Mouse (Mus musculus): ENCODE data around the gene Kif27. TPM values are rescaled to one million over a fixed set of nuclear protein-coding genes. Genes with fewer than 3 reads are reported as not detected.
A peak's percentile ranks its signal among the peaks of the same experiment; 100 is the strongest.
"Not testable (repeated sequence)": the region's sequence is repeated elsewhere in the genome, so short reads cannot be mapped to it uniquely, and the experiment has no call there.

The Kif27 gene
- polyA plus RNA-seq, 1 experiment from 2014 or later, result 1.3 TPM

DNA sequence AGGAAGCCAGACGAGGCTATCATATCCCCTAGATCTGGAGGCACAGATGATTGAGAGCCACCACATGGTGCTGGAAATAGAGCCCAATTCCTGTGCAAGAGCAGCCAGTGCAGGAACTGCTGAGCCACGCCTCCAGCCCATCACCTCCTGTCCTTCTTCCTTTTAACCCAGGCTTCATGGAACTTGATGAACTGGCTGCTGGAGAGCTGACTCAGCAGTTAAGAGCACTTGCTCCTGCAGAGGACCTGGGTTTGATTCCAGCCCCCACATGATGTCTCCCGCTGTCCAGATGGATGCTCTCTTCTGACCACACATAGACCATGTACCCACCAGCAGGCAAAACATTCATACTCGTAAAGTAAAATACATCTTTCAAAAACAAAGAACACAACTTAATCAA is 9.9 kb upstream of the Kif27 start:
- no peak overlapping the region for H3K9ac ChIP-seq (ENCODE audit: low read length)
- no peak overlapping the region for H3K4me3 ChIP-seq (ENCODE audit: low read depth, low read length)
- H3K9me3 ChIP-seq (ENCODE audit: control insufficient read depth, low read length), result no peaks in the 10 kb centered on the region
- no peaks in the 10 kb centered on the region for H3K27me3 ChIP-seq (ENCODE audit: control insufficient read depth, insufficient read depth, low read length)
- no peak for DNase-seq (ENCODE audit: low spot score)
- WGBS, result 83% methylated on average over 4 of the region's 4 CpGs
- no peaks in the 10 kb centered on the region for H3K36me3 ChIP-seq (ENCODE audit: control insufficient read depth, insufficient read depth, low read length)
- no peak overlapping the region for H3K27ac ChIP-seq (ENCODE audit: low read depth, low read length)
- no peak overlapping the region for H3K4me2 ChIP-seq (ENCODE audit: low read depth, low read length, severe bottlenecking)
- H3K4me1 ChIP-seq (replicated peaks; ENCODE audit: control insufficient read depth, insufficient read depth, low read length), result no peaks in the 10 kb centered on the region
- no peak for ATAC-seq (replicated peaks; ENCODE audit: low FRiP score)

DNA sequence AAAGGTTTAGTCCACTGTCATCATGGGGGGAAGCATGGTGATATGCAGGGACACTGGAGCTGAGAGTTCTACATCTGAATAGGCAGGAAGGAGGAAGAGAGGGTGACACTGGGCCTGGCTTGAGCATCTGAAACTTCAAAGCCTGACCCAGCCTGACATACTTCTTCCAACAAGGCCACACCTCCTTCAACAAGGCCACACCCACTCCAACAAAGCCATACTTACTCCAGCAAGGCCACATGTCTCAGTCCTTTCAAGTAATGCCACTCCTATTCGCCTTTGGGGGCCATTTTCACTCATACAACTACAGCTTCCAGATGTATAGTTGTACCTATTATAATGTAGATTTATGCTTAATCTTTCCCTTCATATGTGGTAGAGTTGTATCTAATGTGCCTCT is 8.7 kb upstream of the Kif27 start:
- Histone ChIP-seq H3K9ac (ENCODE audit: low read length) (no peak overlapping the region), H3K4me3 (ENCODE audit: low read depth, low read length) (no peak overlapping the region), H3K27ac (ENCODE audit: low read depth, low read length) (no peak overlapping the region), H3K36me3 (ENCODE audit: control insufficient read depth, insufficient read depth, low read length) (no peaks in the 10 kb centered on the region), H3K9me3 (ENCODE audit: control insufficient read depth, low read length) (no peaks in the 10 kb centered on the region), H3K4me1 (replicated peaks; ENCODE audit: control insufficient read depth, insufficient read depth, low read length) (no peaks in the 10 kb centered on the region), H3K4me2 (ENCODE audit: low read depth, low read length, severe bottlenecking) (no peak overlapping the region), H3K27me3 (ENCODE audit: control insufficient read depth, insufficient read depth, low read length) (no peaks in the 10 kb centered on the region)
- no peak for DNase-seq (ENCODE audit: low spot score)
- WGBS, result 86% methylated on average over 1 of the region's 1 CpGs
- ATAC-seq (replicated peaks; ENCODE audit: low FRiP score), result no peak

DNA sequence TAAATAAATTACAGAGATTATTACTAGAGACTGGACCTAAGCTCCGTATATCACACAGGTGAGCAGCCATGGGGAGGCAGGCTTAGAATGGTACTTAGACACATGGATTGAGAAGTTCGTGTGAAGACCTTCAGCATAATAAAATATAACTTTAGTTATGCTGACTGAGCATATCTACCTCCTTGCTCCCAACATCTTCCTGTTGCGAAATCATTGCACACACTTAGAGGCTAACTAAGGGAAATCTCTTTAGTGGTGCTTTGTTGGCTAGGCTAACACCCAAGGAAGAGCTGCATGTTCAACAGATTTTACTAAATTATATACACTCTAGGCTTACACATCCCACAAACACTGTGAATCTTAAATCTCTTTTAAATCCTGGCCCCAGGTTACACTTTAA is 7.5 kb upstream of the Kif27 start:
- Histone ChIP-seq H3K4me3 (ENCODE audit: low read depth, low read length) (no peak overlapping the region), H3K27me3 (ENCODE audit: control insufficient read depth, insufficient read depth, low read length) (no peaks in the 10 kb centered on the region), H3K4me2 (ENCODE audit: low read depth, low read length, severe bottlenecking) (no peak overlapping the region), H3K4me1 (replicated peaks; ENCODE audit: control insufficient read depth, insufficient read depth, low read length) (no peaks in the 10 kb centered on the region), H3K27ac (ENCODE audit: low read depth, low read length) (no peak overlapping the region), H3K36me3 (ENCODE audit: control insufficient read depth, insufficient read depth, low read length) (no peaks in the 10 kb centered on the region), H3K9ac (ENCODE audit: low read length) (no peak overlapping the region), H3K9me3 (ENCODE audit: control insufficient read depth, low read length) (no peaks in the 10 kb centered on the region)
- no peak for ATAC-seq (replicated peaks; ENCODE audit: low FRiP score)
- WGBS, result 91% methylated on average over 3 of the region's 3 CpGs
- no peak for DNase-seq (ENCODE audit: low spot score)

DNA sequence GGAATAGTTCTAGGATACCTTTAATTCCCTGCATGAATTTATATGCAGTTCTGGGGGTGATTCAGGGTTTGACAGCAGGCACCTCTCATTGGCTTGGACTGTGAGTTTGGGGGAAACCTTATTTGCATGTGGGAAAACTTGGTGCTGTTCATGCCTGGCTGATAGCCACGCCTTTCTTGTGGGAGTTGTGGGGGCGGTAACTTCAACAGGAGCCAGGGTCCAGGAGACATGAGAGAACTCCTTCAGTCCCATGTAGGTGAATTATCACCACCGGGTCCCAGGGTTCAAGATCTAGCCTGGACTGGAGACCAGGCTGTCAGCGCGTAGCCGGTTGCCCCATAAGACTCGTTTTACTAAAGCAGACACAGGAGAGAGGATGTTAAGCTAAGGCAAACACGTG is 6.3 kb upstream of the Kif27 start:
- WGBS, result 80% methylated on average over 8 of the region's 8 CpGs
- ATAC-seq (replicated peaks; ENCODE audit: low FRiP score), result not testable (repeated sequence)

DNA sequence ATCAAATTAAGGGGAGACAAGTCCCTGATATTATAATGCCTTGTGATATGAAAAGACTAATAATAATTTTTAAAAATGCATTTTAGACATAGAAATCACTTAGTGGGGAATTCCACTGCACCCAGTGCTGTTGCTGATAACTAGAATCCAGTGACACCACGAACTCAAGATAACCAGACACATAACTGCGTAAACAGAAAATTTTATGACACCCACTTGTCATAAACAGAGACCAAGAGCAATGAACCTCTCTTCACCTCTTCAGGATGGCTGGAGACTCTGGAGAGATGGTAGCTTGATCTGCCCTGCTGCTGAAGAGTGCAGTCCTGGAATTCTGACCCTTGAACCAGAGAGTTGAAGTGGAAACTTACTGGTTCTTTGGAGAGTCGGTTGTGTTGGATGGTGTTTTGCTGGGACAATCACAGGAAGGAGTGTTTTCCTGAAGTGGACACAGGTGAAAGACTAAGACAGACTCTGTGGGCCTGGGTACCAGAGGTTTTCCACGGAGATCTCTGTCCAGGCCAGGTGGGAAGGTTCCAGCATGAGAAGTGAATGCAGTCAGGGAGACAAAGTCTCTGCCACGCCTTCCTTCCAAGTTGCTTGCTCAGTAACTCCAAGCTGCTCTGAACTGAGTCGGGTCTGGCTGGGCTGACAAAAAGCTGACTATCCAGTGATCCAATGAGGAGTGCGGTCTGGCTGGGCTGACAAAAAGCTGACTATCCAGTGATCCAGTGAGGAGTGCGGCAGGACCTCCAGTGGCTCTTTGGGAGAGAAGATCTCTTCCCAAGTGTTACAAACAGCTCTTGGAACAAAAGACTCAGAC is 5.6 kb upstream of the Kif27 start:
- Histone ChIP-seq H3K27me3 (ENCODE audit: control insufficient read depth, insufficient read depth, low read length) (no peaks in the 10 kb centered on the region), H3K9ac (ENCODE audit: low read length) (no peak overlapping the region), H3K9me3 (ENCODE audit: control insufficient read depth, low read length) (no peaks in the 10 kb centered on the region), H3K4me1 (replicated peaks; ENCODE audit: control insufficient read depth, insufficient read depth, low read length) (no peaks in the 10 kb centered on the region), H3K4me2 (ENCODE audit: low read depth, low read length, severe bottlenecking) (no peak overlapping the region), H3K36me3 (ENCODE audit: control insufficient read depth, insufficient read depth, low read length) (no peaks in the 10 kb centered on the region), H3K27ac (ENCODE audit: low read depth, low read length) (no peak overlapping the region), H3K4me3 (ENCODE audit: low read depth, low read length) (no peak overlapping the region)
- ATAC-seq (replicated peaks; ENCODE audit: low FRiP score) (no peak), DNase-seq (ENCODE audit: low spot score) (no peak)
- WGBS, result 79% methylated on average over 8 of the region's 8 CpGs

More for the DNA sequence above, 6.3 kb upstream of the Kif27 start:
- not testable (repeated sequence) for H3K4me3 ChIP-seq (ENCODE audit: low read depth, low read length); H3K36me3 ChIP-seq (ENCODE audit: control insufficient read depth, insufficient read depth, low read length); H3K27me3 ChIP-seq (ENCODE audit: control insufficient read depth, insufficient read depth, low read length); H3K27ac ChIP-seq (ENCODE audit: low read depth, low read length); H3K9ac ChIP-seq (ENCODE audit: low read length); DNase-seq (ENCODE audit: low spot score); H3K9me3 ChIP-seq (ENCODE audit: control insufficient read depth, low read length); H3K4me2 ChIP-seq (ENCODE audit: low read depth, low read length, severe bottlenecking); H3K4me1 ChIP-seq (replicated peaks; ENCODE audit: control insufficient read depth, insufficient read depth, low read length)

DNA sequence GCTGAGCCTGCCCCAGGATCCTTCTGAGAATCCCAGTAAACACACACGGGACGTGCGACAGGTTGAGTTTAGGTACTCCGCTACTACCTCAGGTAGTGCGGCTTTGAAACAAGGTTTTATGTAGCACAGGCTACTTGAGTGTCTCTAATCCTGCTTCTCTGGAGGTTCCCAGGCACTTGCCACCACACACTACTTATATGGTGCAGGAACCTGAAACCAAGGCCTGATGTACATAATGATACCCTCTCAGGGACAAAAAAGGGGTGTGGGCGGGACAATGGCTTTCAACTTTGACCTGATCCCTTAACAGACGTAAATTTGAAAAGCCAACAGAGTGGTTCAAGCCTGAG is 357 bp upstream of the Kif27 start:
- peak overlapping the region; percentile 64 for H3K4me3 ChIP-seq (ENCODE audit: low read depth, low read length)
- H3K27ac ChIP-seq (ENCODE audit: low read depth, low read length), result no peak overlapping the region
- no peaks in the 10 kb centered on the region for H3K27me3 ChIP-seq (ENCODE audit: control insufficient read depth, insufficient read depth, low read length)
- H3K36me3 ChIP-seq (ENCODE audit: control insufficient read depth, insufficient read depth, low read length), result no peaks in the 10 kb centered on the region
- peak overlapping the region; percentile 87 for H3K4me2 ChIP-seq (ENCODE audit: low read depth, low read length, severe bottlenecking)
- DNase-seq (ENCODE audit: low spot score), result no peak
- ATAC-seq (replicated peaks; ENCODE audit: low FRiP score), result no peak; the same call in 1 of the 2 replicates
- H3K9ac ChIP-seq (ENCODE audit: low read length), result no peak overlapping the region
- no peaks in the 10 kb centered on the region for H3K4me1 ChIP-seq (replicated peaks; ENCODE audit: control insufficient read depth, insufficient read depth, low read length)
- WGBS, result 4% methylated on average over 7 of the region's 7 CpGs
- no peaks in the 10 kb centered on the region for H3K9me3 ChIP-seq (ENCODE audit: control insufficient read depth, low read length)

DNA sequence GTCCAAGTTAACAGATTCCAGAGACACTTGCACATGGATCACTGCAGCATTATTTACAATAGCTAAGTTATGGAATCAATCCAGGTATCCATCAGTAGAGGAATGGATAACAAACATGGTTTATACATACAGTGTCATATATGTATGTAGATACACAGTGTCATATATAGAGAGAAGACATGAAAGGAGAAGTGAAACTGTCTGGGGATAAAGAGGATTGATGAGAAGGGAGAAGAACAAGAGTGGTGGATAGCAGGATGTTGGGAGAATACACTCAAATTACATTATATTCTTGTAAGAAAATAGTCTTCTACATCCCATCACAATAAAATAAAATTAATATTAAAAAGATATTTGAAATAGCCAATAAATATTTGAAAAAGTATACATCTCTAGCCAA is 5.9 kb downstream of the Kif27 start:
- ATAC-seq (replicated peaks; ENCODE audit: low FRiP score), result no peak
- Histone ChIP-seq H3K27ac (ENCODE audit: low read depth, low read length) (no peak overlapping the region), H3K9ac (ENCODE audit: low read length) (no peak overlapping the region), H3K27me3 (ENCODE audit: control insufficient read depth, insufficient read depth, low read length) (no peaks in the 10 kb centered on the region), H3K4me3 (ENCODE audit: low read depth, low read length) (no peak overlapping the region), H3K9me3 (ENCODE audit: control insufficient read depth, low read length) (no peaks in the 10 kb centered on the region), H3K4me2 (ENCODE audit: low read depth, low read length, severe bottlenecking) (no peak overlapping the region), H3K4me1 (replicated peaks; ENCODE audit: control insufficient read depth, insufficient read depth, low read length) (no peaks in the 10 kb centered on the region), H3K36me3 (ENCODE audit: control insufficient read depth, insufficient read depth, low read length) (no peaks in the 10 kb centered on the region)
- no peak for DNase-seq (ENCODE audit: low spot score)

DNA sequence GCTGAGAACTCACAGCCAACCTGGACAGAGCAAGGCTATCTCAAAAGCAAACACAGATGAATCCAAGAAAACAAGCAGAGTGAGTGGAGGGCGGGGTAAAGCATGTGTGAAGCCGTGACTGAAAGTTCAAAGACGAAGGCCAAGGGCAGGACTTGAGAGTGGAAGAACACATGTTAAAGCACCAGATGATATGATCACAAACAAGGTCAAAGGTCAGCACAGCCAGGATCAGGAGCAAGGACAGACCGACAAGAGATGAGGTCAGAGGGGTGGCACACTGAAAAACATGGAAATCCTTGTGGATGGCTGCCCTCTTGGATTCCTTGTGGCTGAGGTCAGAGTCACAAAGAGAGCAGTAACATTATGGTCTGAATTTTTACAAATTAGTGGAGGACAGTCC is 8.3 kb downstream of the Kif27 start:
- 70% methylated on average over 4 of the region's 4 CpGs for WGBS
- no peak for ATAC-seq (replicated peaks; ENCODE audit: low FRiP score)

DNA sequence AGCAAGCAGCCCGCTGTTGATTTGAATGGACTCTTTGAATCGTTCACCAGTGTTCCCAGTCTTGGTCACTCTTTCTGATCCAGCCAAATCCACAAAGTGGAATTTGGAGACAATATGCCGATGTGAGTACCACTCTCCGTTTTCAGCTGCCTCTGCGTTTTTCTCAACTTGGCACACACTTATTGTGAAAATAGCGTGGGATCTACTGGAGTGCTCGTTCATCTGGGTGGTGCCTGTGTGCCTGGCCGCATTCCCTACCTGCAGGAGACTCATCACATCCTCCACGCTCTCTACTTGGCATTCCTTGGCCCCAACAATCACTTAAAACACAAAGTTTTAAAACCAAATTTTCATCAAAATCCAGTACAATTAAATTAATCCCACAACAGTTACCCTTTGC is 14.4 kb downstream of the Kif27 start:
- Histone ChIP-seq H3K9ac (ENCODE audit: low read length) (no peak overlapping the region), H3K4me1 (replicated peaks; ENCODE audit: control insufficient read depth, insufficient read depth, low read length) (no peaks in the 10 kb centered on the region), H3K4me3 (ENCODE audit: low read depth, low read length) (no peak overlapping the region), H3K27me3 (ENCODE audit: control insufficient read depth, insufficient read depth, low read length) (no peaks in the 10 kb centered on the region), H3K27ac (ENCODE audit: low read depth, low read length) (no peak overlapping the region), H3K9me3 (ENCODE audit: control insufficient read depth, low read length) (no peaks in the 10 kb centered on the region), H3K4me2 (ENCODE audit: low read depth, low read length, severe bottlenecking) (no peak overlapping the region), H3K36me3 (ENCODE audit: control insufficient read depth, insufficient read depth, low read length) (no peaks in the 10 kb centered on the region)
- WGBS, result 83% methylated on average over 9 of the region's 9 CpGs
- ATAC-seq (replicated peaks; ENCODE audit: low FRiP score) (no peak), DNase-seq (ENCODE audit: low spot score) (no peak)

More for the DNA sequence above, 8.3 kb downstream of the Kif27 start:
- H3K4me1 ChIP-seq (replicated peaks; ENCODE audit: control insufficient read depth, insufficient read depth, low read length), result no peaks in the 10 kb centered on the region
- H3K27me3 ChIP-seq (ENCODE audit: control insufficient read depth, insufficient read depth, low read length), result no peaks in the 10 kb centered on the region
- no peak overlapping the region for H3K9ac ChIP-seq (ENCODE audit: low read length)
- DNase-seq (ENCODE audit: low spot score), result no peak
- no peak overlapping the region for H3K4me3 ChIP-seq (ENCODE audit: low read depth, low read length)
- no peak overlapping the region for H3K27ac ChIP-seq (ENCODE audit: low read depth, low read length)
- no peaks in the 10 kb centered on the region for H3K36me3 ChIP-seq (ENCODE audit: control insufficient read depth, insufficient read depth, low read length)
- H3K9me3 ChIP-seq (ENCODE audit: control insufficient read depth, low read length), result no peaks in the 10 kb centered on the region
- H3K4me2 ChIP-seq (ENCODE audit: low read depth, low read length, severe bottlenecking), result no peak overlapping the region

Data from forebrain, embryonic 11.5 days (tissue).